Mouse (Mus musculus): ENCODE data around the gene Tshz2.

The Tshz2 gene

GRCm38 (mm10) chr2:170048831-170049230 is 416.0 kb downstream of the Tshz2 start:
- no peak for DNase-seq (ENCODE audit: low spot score)

DNA sequence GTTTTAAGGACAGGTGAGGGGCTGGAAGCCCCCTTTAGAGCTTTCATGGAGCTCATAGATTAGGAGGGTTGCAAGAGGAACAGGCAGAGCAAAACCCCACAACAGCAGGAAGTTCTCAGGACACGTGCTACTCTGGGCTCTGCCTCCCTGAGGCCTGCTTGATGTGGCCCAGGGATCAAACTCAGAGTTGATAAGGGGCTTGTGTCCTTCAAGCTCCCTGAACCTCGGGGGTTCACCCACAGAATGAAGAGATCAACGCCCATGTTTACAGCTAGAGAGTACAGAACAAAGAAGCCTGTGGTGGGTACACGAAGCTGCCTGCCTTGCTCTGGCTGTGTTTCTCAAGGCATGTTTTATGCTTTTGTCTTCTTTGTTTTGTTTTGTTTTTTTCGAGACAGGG is 417.8 kb downstream of the Tshz2 start:
- DNase-seq (ENCODE audit: low spot score), result no peak

DNA sequence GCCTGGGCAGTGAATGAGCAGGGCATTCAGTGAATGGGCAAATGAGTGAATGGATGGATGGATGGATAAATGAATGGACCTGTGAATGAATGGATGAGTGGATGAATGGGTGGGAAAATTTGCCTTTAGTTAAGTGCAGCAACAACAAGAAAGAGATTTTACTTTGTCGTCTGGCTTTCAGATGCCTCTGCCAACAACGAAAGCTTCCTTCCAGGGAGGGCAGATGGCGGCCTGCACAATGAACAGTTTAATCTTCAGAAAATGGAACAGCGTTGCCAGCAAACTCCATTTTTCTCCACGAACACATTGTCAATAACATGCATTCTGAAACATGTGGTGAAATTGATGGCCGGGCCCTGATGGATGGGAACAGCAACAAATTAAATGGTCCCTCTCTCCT is 418.6 kb downstream of the Tshz2 start:
- DNase-seq (ENCODE audit: low spot score), result no peak

DNA sequence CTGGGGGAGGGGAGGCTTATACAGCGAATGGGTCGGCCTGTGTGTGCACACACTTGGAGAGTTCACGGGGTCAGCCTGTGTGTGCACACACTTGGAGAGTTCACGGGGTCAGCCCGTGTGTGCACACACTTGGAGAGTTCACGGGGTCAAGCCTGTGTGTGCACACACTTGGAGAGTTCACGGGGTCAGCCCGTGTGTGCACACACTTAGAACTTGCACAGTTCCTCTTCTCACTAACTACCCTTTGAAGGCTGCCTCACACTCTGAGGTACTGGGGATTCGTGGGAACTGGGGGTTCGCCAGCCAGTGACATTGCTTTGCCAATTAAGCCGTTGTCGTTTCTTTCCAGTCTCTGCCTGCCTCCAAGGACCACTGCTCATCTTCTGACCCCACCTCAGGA is 422.1 kb downstream of the Tshz2 start:
- no peak for DNase-seq (ENCODE audit: low spot score)

GRCm38 (mm10) chr2:170055413-170055812 is 422.6 kb downstream of the Tshz2 start:
- DNase-seq (ENCODE audit: low spot score), result peak; percentile 61

GRCm38 (mm10) chr2:170058774-170059173 is 426.0 kb downstream of the Tshz2 start:
- DNase-seq (ENCODE audit: low spot score), result no peak

DNA sequence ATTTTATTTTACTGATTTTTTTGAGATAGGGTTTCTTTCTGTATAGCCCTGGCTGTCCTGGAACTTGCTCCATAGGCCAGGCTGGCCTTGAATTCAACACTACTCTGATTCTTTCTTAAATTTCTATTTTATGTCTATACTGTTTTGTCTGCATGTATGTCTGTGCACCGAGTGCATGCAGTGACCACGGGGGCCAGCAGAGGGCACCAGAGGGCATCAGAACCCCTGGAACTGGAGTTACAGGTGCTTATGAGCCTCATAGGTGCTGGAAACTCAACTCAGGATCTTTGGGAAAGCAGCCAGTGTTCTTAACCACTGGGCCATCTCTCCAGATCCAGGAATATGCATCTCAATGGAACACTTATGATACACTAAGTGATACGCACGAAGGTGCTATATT is 427.3 kb downstream of the Tshz2 start:
- peak; percentile 53 for DNase-seq (ENCODE audit: low spot score)

DNA sequence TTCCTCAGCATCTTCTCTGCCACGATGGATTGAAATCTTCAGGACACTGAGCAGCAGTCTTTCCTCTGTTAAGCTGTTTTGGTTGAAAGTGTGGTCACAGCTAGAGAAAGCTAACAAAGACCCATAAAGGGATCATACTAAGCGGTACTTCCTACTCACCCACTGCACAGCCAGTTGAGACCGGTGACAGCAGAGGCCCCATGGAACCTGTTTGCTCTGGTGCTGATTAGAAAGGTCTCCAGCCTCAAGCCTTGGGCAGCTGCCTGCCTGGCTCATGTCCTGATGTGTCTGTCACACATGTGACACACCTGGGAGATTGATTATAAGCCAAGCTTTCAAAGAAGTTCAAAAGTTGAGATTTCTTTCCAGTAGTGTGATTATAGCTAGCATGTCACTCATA is 429.6 kb downstream of the Tshz2 start:
- DNase-seq (ENCODE audit: low spot score), result no peak

DNA sequence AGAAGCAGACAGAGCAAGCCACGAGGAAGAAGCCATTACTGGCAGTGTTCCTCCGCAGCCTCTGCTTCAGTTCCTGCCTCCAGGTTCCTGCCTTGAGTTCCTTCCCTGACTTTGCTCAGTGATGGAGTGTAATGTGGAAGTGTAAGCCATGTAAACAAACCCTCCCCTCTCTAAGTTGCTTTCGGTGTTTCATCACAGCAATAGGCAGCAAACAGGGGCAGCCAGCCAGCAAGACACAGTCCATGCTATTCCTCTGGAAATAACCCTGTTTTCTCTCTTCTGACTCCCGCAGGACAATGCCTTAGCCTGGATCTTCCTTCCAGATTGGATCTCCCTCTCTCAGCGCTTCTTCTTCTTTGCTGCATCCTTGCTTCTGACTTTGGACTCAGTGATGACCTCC is 437.2 kb downstream of the Tshz2 start:
- no peak for DNase-seq (ENCODE audit: low spot score)

DNA sequence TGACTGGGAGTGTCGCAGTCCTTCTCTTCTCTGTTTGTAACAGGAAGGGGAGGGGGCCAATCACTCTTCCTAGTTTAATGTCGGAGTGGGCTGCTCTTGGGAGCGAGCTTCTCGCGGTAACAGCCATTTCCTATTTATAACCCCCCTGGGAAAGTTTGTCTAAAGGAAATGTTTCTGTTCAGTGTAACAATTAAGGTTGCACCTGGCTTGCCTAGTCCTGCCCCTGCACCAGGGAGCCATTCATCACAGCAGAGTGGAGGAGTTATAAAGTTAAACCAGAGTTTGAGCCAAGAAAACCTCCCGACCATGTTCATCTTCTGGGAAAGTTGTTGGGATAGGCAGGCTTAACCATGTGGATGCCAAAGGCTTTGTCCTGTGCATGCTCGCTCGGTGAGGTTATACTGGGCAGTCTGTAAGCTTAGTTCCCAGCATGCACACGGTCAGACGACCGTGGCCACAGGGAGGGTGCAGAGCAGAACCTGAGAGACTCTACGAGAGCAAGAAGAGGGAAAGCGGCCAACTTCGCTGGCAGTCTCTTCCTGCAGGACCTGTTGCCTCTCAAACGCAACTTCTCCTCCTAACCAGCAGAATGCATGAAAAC is 437.9 kb downstream of the Tshz2 start:
- no peak for DNase-seq (ENCODE audit: low spot score)

- no peak for DNase-seq (ENCODE audit: low spot score)
Observed at GRCm38 (mm10) chr2:170076941-170077490, 444.2 kb downstream of the Tshz2 start.

- DNase-seq (ENCODE audit: low spot score), result no peak
Observed at GRCm38 (mm10) chr2:170078041-170078440, 445.2 kb downstream of the Tshz2 start.

- DNase-seq (ENCODE audit: low spot score), result no peak
Observed at GRCm38 (mm10) chr2:170078442-170079017, 445.7 kb downstream of the Tshz2 start.

DNA sequence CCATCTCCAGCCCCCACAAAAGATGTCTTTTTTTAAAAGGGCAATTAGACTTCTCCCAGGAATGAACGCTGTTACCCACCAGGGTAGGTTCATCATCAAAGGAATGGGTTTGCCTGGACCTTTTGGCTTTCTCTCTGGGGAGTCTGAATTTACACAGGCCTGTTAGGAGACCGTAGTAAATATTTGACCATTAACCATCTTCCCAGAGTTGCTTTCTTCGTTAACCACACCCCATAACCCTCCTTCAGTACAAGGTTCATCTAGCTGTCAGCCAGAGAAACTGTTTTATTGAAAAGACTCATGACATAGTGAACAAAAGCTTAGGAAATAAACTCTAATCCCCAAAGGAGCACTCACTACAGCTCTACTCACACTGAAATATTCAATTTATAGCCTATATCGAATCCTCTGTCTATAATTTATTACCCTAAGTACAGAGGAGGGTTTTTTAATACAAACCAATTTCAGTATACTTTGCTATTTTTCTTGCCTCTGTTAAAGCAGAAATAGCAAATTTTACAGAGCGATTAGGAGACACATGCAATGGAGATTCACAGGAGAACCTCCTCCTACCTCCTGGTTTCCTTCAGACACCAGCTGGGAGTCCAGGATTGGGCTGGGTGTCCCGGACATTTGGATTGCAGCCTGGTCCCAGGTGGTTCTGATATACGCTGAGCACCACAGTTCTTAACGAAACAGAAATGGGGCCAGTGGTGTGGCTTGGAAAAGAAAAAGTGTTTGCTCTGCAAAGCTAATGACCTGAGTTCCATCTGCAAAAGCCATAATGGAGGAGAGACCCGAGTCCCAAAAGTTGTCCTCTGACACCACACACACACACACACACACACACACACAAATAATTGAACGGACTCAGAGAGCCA is 459.0 kb downstream of the Tshz2 start:
- DNase-seq (ENCODE audit: low spot score), result no peak

- no peak for DNase-seq (ENCODE audit: low spot score)
Observed at GRCm38 (mm10) chr2:170094220-170094619, 461.4 kb downstream of the Tshz2 start.

DNA sequence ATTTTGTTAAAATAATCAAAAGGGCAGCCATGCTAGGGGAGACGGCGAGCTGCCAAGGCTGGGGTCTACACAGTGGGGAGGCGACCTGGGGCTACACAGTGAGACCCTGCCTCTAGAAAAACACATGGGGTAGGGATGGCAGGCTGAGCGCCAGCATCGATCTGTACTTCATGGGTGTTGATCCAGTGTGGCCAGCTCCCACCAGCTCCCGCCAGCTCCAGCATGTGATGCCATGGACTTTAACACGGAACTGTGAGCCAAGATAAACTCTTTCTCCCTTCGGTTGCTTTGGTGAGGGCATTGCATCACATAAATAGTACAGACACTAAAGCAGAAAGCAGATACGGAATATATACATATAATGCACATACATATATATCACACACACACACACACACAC is 462.1 kb downstream of the Tshz2 start:
- DNase-seq (ENCODE audit: low spot score), result no peak

DNA sequence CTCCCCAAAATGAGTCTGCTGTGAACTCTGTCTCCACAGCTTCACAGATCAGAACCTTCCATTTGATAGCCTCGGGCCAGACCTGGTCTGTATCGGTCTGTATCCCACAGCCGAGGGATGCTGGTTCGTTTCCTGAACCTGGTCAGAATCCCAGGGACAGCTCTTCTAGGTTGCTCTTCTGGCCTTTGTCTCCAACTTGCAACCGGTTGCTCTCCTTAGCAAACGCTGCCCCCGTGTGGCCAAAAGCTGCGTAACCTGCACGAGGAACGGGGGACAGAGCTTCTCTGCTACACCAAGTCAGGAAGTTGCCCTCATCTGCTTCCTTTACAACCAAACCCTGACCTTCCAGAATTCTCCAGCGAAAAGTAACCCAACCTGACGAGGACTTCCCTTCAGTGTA is 468.3 kb downstream of the Tshz2 start:
- peak; percentile 77 for DNase-seq (ENCODE audit: low spot score)

DNA sequence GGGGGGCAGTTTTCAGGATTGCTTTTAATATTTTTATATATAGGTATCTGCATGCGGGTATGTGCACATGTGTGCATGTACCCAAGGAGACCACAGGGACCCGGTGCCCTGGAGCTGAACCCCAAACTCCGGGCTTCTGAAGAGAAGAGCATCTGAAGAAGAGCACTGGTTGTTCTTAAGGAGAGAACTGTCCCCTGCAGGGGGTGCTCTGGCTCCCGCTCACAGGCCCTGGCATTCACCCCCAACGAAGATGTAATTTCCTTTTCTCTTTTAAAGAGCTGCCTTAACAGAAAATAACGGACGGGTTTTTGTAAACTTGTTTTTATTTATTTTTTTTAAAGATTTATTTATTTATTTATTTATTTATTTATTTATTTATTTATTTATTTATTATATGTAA is 469.1 kb downstream of the Tshz2 start:
- no peak for DNase-seq (ENCODE audit: low spot score)

DNA sequence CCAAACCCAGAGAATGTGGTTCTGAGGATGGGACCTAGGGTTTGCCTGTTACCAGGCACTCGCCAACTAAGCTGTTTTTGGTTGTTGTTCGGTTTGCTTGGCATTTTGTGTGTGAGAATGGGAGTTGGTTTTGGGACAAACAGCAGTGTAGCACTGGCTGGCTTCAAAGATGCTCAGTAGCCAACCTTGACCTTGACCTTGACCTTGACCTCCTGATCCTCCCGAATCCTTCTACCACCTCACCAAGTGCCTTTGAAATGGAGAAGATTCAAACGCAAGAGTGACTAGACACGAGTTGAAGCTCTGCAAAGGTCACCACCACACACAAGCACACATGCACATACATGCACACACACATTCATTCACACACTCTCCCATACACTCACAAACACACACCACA is 470.5 kb downstream of the Tshz2 start:
- no peak for DNase-seq (ENCODE audit: low spot score)

DNA sequence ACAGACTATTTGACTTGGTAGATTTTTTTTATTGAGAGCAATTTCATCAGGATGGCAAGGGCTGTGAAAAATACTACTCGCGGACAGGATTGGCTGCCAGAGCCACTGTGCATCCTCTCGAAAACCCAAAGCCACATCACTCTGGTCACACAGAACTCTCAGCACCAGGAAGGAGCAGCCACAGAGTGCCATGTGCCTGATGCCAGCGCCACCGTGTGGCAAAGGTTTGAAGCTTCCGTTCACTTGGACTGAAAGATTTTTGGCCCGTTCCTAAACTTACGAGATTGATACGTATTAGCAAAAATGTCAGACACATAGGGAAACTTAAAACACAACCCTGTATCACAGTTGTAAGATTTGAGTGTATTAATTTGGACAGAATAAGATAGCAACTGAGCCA is 471.0 kb downstream of the Tshz2 start:
- DNase-seq (ENCODE audit: low spot score), result peak; percentile 40

DNA sequence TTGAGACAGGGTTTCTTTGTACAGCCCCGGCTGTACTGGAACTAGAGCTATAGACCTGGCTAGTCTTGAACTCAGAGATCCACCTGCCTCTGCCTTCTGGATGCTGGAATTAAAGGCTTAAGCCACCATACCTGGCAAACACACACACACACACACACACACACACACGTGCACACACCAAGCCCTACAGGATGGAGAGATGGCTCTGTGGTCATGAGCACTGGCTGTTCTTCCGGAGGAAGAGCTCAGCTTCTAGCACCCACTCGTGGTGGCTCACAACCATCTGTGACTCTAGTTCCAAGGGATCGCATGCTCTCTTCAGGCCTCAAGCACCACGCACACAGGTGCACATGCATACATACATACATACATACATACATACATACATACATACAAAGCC is 471.6 kb downstream of the Tshz2 start:
- DNase-seq (ENCODE audit: low spot score), result no peak

- no peak for DNase-seq (ENCODE audit: low spot score)
Observed at GRCm38 (mm10) chr2:170106000-170106399, 473.2 kb downstream of the Tshz2 start.

DNA sequence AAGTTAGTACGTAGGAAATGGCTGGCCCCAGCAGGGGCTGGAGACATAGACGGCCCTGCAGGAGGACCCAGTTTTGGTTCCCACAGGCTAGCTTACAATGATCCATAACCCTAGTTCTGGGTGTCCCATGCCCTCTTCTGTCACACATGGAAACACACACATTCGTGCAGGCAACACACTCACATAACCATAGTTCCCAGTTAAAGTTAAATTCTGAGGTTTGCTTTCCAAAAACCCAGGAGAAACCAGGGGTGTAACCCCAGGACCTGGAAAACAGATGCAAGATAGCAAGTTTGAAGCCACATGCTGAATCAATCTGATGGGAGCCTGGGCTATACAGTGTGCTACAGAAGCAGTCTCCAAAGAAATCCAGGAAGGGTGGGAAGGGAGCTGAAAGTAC is 475.0 kb downstream of the Tshz2 start:
- DNase-seq (ENCODE audit: low spot score), result no peak

Measured in c-Kit-positive CD71-positive TER-119-positive erythroid progenitor cells, embryonic 14.5 days (primary cell).